Mouse (Mus musculus) ovary, adult 2 months (tissue): ENCODE data around the gene Gbf1. TPM values are rescaled to one million over a fixed set of nuclear protein-coding genes. Genes with fewer than 3 reads are reported as not detected.

Experiments used
- polyA plus RNA-seq: library from polyadenylated mRNA; depleted of rRNA; stranded (reverse); fragments of >200 nt; gene quantifications from 2 replicates; pipeline ENCODE4 v1.2.3, GENCODE M21; 2012; rRNA removed

Gene Gbf1
- 74.1 and 108 TPM in 2 replicates for polyA plus RNA-seq

DNA sequence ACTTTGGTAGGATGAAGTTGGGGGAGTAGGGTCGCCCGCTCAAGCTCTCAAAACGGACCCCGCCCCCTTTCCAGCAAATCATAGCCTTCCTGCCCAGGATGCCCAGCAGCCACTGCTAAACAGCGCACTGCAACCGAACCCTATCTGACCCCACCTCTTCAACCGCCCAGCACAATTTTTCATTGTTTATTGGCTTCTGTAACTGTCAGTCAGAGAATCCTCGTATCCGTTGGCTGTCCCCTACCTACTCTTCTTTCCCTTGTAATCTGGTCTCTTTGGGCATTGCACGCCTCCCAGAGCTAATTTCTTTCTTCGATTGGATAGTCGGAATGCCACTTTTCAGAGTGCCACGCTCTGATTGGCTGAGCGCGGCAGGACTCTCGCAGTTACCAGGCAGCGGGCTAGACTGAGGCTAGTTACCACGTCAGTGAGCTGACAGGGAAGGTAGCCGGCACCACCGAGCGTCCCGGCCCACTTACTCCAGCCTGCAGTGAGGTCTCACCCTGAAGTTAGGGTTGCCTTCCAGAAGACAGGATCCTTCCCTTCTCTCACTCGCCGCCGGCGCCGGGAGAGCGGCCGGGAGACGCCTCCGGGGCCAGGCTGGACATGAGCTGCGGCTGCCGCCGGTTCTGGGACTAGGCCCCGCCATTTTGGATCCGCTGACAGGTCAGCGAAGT, at the start of gene Gbf1:
TSS of gene Gbf1 (plus strand) at position 383 of the 677 bp plus-strand sequence.

GRCm38 (mm10) chr19:46131694-46132525, 20.4 kb upstream of the Gbf1 start, which contains the start of gene Elovl3:
Gene Elovl3, plus strand, starts transcription at chr19:46131897.

GRCm38 (mm10) chr19:46147511-46148371, 4.6 kb upstream of the Gbf1 start, which contains the start of gene Pitx3:
Gene Pitx3, minus strand, starts transcription at chr19:46148326.

DNA sequence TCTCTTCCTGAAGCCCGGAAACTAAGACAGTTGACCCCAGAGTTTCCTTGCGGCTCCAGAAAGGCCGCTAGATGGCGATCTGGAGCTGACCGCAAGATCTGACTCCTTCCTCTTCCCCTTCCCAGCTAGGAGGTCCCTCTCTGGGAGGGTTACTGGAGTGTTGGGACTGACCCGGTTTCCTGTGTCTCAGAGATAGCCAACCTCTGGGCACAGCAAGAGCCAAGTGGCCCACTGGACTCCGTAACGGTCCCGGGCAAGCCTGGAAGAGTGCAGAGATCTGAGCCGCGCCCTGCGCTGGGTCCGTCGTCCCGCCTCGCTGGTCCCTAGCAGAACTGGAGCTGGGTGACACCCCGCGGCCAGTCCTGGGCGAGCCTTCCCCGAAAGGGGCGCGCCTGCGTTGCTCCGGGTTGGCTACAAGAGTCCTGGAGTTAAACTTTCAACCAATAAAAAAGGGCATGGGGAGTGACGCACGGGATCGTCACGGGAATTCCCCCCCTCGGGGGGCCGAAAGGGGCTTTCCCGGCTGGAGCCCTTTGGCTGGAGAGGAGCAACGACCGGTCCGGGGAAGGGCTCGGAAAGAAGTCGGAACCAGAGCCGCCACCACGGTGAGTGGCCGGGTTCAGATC, 152.0 kb downstream of the Gbf1 start, which contains the start of gene Nfkb2:
TSS of gene Nfkb2 (plus strand) at position 105 of the 626 bp plus-strand sequence.

GRCm38 (mm10) chr19:46326756-46327305, 174.5 kb downstream of the Gbf1 start, which contains the start of gene Psd:
Gene Psd, minus strand, starts transcription at chr19:46327156.

GRCm38 (mm10) chr19:46328081-46329030, 176.0 kb downstream of the Gbf1 start, which contains the start of gene Fbxl15:
Gene Fbxl15, plus strand, starts transcription at chr19:46328184.

Other genes with a start within 250 kb of the Gbf1 start
- gene Armh3, start 154.0 kb upstream of the Gbf1 start, polyA plus RNA-seq: 10.2 and 12.3 TPM in 2 replicates
- gene Hps6, start 149.0 kb upstream of the Gbf1 start, polyA plus RNA-seq: 13.8 and 15.4 TPM in 2 replicates
- 31.1 and 38.3 TPM in 2 replicates for gene Pprc1, start 107.6 kb upstream of the Gbf1 start, polyA plus RNA-seq
- gene Ldb1, start 107.3 kb upstream of the Gbf1 start, polyA plus RNA-seq: 246 and 274 TPM in 2 replicates
- gene Nolc1, start 76.6 kb upstream of the Gbf1 start, polyA plus RNA-seq: 14.0 and 15.0 TPM in 2 replicates
- not detected in 2 replicates for gene Elovl3, start 20.6 kb upstream of the Gbf1 start, polyA plus RNA-seq
- 0.11 and 0.16 TPM in 2 replicates for gene Pitx3, start 4.2 kb upstream of the Gbf1 start, polyA plus RNA-seq
- gene Nfkb2, start 151.8 kb downstream of the Gbf1 start, polyA plus RNA-seq: 77.5 and 91.6 TPM in 2 replicates
- 127 and 146 TPM in 2 replicates for gene Psd, start 174.6 kb downstream of the Gbf1 start, polyA plus RNA-seq
- 44.4 and 50.7 TPM in 2 replicates for gene Fbxl15, start 175.7 kb downstream of the Gbf1 start, polyA plus RNA-seq
- 86.4 and 109 TPM in 2 replicates for gene Cuedc2, start 186.2 kb downstream of the Gbf1 start, polyA plus RNA-seq
- 54.2 and 72.7 TPM in 2 replicates for gene Mfsd13a, start 188.6 kb downstream of the Gbf1 start, polyA plus RNA-seq
- 15.3 and 23.6 TPM in 2 replicates for gene 2310034G01Rik, start 197.8 kb downstream of the Gbf1 start, polyA plus RNA-seq
- 79.7 and 86.6 TPM in 2 replicates for gene Actr1a, start 243.2 kb downstream of the Gbf1 start, polyA plus RNA-seq
- 33.3 and 37.1 TPM in 2 replicates for gene Sufu, start 244.4 kb downstream of the Gbf1 start, polyA plus RNA-seq